Mouse (Mus musculus) kidney, adult 2 months (tissue): ENCODE measurements at regions not wholly inside any gene's neighbourhood (a gene's known extent, or its start where the extent isn't known, plus 50 kb on each side); places are given as distances from the start of the nearest gene placed in this dataset.

Source experiments
- CTCF ChIP-seq: fragments of 200-500 bp; conservative IDR thresholded peaks from 2 replicates; pipeline ENCODE4 v1.5.1; 2011; ENCODE audit warnings: low read depth, mild to moderate bottlenecking, control low read depth, low read length, moderate library complexity, mixed read lengths; ENCODE audit not compliant: insufficient read depth, insufficient read length
- POLR2A ChIP-seq: fragments of 200-500 bp; IDR thresholded peaks from one replicate; pipeline ENCODE4 v1.6.1; 2011; ENCODE audit warnings: low read depth, low read length, control low read depth

GRCm38 (mm10) chr3:115792606-115793005, 77.7 kb upstream of the S1pr1 start:
- TF ChIP-seq CTCF = no peak
- no peak for TF ChIP-seq POLR2A
